Mouse (Mus musculus): Measurements from ENCODE around the gene Poldip3.

Poldip3 gene

DNA sequence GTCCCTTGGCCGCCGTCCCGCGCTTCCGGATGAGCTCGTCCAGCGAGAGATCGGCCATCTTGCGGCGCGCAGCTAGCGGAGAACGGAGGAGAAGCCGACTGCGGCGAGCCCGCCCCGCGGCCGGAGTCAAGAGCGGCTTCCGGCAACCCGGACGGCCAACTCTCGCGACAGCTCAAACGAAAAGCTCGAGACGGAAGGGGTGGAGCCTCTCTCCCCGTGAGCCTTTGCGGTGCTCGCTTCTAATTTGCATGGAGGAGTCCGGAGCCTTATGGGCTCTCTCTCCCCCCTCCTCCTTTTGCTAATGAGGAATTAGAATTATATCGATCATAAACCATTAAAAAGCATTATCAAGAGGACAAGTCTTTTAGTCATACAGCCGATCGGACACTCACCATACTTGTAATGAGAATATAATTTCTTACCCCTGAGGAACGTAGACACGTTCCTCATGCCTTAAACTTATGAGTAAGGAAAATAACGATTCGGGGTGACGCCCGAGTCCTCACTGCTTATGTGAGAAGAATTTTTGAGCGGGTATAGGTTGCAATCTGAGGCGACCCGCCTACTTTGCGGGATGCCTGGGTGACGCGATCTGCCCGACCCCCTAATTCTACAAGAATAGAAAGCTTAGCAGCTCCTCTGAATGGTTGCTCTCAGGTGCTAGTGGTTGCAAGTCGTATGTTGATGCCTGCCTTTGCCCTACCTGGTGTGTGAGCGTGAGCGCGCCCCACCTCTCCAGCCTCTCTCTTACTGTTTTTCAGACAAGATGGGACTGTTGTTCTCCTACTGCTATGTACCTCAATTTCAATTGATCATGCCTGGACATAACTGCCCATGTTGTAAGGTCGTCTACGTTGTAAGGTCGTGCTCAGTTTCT, at the start of gene Poldip3:
TSS of gene Poldip3 (minus strand) at position 189 of the 877 bp plus-strand sequence.
- ATAC-seq (ENCODE audit: low TSS enrichment), result peak; percentile 94

DNA sequence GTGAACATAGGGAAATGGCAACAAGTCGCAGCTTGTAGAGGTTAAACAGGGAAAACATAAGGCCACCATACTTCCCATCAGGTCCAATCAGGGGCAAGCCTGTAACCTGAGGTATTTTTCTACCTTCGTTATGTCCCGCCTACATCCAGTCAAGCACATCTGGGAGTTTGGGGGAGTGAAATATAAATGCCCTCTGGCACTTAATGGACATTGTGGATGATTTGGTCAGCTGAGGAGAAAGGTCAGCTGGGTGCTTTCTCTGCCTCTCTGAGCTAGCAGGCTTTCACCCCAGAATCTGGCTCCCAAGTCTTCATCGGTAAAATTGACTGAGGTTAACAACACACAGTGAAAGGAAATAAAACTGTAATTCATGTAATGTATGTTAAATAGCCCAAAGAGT, 44.2 kb upstream of the Poldip3 start:
- ATAC-seq (ENCODE audit: low TSS enrichment), result no peak

DNA sequence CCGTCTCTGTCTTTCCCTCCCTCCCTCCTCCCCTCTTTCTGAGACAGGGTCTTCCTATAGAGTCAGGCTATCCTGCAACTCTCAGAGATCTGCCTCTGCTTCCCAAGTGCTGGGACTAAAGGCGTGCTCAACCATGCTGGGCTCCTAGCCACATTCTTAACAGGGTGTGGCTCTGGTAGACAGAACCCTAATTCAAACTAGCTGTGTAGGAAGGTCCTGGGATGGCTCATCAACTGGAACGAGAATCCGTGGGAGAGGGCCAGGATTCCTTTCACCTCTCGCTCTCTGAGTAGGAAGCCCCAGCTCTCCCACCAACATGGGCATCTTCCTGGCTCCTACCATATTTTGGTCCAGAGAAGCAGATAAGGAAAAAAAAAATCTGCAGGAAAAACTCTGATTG, 33.2 kb upstream of the Poldip3 start:
- no peak for ATAC-seq (ENCODE audit: low TSS enrichment)

DNA sequence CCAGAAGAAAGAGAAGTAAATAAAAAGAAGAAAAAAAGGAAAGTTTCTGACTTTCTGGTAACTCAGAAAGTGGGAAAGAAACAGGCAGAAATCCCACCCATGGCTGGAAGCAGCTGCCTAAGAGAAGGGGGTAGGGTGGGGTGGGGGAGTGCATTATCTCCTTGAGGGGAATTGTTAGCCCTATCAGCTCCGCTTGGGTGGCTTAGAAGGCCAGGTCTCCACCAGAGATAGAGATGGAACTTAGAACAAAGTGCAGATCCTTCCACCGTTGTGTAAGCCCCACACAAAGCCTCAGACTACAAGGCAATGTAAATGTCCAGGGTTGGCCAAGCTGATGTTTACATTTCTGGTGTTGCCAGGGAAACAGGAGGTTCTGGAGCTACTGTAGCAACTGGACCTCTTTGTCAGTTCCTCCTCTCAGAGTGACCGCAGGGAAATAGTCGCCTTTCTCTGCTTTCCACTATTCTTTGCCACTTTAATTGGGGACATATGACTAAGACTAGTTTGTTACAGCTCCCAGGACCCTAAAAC, 32.7 kb upstream of the Poldip3 start:
- ATAC-seq (ENCODE audit: low TSS enrichment), result no peak

DNA sequence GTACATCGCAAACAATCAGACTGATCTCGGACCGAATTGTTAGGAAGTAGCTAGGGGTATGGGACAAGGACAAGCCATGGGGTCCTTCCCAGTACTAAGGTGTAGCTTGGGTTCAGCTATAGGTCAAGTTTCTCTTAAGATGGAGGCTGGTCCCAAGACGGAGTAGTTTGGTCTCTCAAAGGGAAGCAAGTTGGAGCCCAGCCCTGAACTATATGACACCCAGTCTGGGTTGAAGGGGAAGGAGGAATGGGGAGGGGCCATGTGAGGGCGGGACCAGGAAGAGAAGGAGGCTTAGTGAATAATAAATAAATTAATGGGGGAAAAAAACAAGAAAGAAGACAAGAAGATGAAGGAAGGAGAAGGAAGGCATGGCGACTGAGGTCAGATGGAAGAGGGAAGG, 30.8 kb upstream of the Poldip3 start:
- ATAC-seq (ENCODE audit: low TSS enrichment), result no peak

DNA sequence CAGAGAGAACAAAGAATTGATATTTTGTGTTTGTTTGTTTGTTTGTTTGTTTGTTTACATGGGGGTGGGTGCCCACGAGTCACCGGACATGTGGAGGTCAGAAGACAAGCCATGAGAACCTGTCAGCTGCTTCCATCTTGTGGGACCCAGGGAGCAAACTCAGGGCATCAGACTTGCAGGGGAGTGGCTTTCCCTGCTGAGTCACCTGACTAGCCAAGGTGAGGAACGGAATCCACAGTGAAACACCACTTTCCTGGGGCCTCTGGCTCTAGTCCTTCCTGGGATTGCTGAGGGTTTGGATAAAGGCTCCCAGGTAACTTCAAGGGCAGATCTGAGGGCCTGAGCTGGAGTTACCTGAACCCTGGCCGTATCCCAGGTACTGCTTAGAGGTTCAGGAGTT, 27.5 kb upstream of the Poldip3 start:
- no peak for ATAC-seq (ENCODE audit: low TSS enrichment)

DNA sequence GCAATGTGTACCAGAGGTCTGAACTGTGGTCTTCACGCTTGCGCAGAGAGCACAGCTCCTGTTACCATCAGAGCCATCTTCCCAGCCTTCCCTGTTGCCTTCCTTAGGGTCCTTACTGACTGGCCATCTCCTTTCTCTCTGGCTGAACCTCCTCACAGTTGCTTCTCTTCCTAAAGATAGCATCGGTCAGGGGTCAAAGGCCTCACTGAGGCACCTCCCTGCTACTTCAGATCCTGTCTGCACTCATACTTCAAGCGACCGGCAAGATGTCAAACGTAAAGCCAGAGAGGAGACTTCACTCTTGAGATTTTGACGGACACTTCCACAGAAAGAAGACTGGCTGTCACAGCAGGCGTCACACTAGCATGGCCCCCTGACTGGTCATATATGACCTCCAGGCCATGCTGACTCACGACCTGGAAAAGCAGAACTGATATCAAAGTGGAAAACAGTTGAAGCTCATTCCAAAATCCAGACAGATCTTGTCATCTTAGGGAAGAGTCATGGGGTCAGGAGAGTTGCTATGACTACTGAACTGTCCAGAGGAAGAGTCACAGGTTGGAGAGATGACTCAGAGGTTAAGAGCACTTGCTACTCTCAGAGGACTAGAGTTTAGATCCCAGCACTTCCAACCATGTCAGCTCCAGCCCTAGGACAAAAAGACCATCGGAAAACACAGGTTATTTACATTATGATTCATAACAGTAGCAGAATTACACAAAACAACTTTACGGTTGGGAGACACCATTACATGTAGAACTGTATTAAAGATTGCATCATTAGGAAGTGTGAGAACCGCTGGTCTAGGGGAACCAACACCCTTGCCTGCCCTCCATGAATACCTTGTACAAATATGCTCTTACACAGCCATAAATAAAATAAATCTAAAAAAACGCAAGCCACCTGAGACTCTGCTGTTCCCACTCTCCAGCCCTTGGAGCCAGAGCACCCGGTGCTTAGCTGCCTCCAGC, 25.0 kb upstream of the Poldip3 start:
- no peak for ATAC-seq (ENCODE audit: low TSS enrichment)

DNA sequence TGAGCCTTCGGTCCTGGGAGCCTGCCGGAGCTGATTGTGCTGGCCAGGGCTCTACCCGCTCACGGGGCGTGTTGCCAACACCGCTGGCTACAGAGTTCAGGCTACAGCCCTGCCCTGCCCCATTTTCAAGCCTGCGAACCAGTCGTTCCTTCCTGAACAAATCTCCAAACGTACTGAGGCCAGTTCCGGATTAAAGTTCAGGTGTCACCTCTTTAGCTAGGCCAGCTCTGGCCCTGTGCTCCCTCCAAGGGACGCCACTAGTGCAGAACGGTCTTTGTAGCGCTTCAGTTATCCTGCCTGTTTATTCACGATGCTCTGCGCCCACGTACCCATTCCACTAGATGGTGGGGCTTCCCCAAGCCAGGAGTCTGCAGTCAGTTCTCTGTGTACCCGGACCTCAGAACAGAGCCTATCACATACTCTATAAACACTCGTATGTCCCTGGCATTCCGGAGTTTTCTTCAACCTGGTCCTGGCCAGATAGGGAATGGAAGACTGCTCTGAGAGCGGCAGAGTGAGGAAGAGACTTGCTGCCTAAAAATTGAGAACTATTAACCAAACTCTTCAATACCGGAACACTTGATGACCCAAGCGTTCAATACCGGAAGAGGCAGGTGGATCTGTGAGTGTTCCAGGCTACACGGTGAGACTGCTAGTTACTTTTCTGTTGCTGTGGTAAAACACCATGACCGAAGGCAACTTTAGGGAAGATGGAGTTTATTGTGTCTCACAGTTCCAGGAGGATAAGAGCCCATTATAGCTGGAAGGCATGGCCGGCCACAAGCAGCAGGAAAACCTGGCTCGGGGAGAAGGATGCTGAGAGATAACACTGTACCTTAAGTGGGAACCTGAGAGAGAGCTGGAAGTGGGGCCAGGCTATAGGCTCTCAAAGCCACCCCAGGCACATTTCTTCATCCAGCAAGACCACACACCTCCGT, 23.6 kb upstream of the Poldip3 start, which contains the start of gene Cyb5r3:
TSS of gene Cyb5r3 (minus strand) at position 101 of the 938 bp plus-strand sequence.
- no peak; the same call in none of the 2 replicates for ATAC-seq (ENCODE audit: low TSS enrichment)

DNA sequence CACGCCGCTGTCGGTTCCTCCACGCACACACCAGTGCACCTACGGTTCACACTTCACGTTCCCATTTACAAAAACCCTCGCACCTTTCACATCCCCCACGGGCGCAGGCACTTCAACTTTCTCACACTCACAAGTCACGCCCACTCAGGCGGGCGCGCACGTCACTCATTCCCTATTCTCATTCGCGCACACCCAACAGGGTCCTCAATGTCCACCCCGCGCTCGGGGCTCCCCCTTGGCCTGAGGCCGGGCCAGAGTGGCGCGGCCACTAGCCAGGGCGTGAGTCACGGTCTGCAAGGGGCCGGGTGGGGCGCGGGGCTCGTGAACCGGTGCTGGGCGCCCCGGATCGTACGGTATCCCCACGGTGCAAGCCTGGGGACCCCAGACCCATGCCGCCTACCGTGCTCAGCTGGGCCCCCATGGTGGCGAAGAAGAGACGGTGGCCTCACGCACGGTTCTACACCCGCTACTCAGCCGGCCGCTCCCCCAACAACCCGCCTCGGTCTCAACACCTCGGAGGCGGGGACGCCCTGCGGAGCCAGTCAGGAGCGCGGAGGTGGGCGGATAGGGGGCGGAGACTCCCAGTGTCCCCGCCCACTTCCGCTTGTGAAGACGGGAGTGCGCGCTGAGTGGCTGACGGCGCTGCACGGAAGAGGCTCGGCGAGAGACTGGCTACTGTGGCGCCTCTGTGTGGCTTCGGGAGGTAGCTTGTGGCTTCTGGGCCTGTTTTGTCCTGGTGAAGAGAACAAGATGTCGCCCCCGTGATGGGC, 22.7 kb upstream of the Poldip3 start:
- ATAC-seq (ENCODE audit: low TSS enrichment), result peak; percentile 97

DNA sequence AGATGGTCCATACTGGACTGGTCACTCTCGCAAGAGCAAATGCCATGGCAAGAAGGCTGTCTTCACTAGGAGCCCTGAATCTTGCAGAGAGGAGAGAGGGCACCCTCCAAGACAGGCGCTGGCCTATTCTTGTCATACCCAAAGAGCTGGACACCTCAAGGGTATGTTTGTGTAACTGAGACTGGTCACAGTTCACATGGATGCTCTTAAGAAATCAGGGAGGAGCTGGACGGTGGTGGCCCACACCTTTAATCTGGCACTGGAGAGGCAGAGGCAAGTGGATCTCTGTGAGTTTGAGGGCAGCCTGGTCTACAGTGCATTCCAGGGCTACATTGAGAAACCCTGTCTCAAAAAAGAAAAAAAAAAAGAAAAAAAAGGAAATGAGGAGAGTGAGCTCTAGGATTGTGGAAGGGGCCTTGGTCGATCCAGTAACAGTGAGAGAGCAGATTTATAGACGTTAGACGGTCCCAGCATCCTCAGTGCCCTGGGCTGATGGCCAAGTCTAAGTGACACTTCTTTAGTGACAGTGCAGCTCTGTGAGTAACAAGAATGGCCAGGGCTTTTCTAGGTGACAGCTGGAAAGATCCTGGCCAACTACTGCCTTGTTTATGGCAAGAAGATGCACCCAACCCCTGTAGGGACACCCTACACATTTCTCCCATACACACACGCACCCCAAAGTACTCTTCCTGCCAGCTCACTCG, 21.9 kb upstream of the Poldip3 start:
- ATAC-seq (ENCODE audit: low TSS enrichment), result no peak

DNA sequence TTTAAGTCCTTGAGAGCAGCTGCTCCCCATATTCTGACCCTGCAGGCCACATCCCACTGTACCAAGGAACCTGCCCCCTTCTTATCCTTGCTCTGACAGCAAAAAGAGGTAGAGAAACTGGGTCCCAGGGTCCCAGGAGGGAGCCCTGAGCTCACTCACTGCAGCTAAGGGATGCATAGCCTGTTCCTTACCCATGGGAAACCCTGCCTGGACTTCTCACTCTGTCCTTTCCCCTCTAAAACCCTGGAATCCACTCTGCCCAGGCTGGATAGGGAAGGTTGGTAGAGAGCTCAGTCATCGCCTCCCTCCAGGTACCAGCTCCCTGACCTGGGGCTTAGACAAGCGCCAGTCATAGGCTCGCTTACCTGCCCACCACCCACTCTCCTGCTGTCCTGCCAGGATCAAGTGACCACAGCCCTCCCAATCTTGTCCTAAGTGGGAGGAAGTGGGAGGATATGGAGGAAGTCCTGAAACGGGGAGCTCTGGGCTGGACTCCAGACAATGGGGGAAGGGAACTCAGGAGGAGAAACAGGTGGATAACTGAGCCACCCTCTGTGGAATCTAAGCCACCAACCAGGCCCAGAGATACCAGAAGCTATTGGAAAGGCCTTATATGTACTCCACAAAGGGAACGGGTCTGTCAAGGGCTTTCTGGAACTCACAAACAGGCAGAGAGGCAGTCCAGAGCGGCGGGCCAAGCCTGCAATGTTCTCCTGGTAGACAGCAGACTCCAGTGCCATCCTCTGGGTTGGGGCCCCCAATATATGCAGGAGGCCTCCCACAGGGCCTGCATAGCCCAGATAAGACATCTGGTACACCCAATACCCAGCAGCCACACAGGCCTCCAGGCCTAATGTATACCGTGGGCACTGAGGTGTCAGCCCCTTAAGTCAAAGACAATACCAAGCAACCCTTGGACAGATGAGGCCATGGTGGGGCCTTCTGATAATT, 20.9 kb upstream of the Poldip3 start:
- no peak for ATAC-seq (ENCODE audit: low TSS enrichment)

DNA sequence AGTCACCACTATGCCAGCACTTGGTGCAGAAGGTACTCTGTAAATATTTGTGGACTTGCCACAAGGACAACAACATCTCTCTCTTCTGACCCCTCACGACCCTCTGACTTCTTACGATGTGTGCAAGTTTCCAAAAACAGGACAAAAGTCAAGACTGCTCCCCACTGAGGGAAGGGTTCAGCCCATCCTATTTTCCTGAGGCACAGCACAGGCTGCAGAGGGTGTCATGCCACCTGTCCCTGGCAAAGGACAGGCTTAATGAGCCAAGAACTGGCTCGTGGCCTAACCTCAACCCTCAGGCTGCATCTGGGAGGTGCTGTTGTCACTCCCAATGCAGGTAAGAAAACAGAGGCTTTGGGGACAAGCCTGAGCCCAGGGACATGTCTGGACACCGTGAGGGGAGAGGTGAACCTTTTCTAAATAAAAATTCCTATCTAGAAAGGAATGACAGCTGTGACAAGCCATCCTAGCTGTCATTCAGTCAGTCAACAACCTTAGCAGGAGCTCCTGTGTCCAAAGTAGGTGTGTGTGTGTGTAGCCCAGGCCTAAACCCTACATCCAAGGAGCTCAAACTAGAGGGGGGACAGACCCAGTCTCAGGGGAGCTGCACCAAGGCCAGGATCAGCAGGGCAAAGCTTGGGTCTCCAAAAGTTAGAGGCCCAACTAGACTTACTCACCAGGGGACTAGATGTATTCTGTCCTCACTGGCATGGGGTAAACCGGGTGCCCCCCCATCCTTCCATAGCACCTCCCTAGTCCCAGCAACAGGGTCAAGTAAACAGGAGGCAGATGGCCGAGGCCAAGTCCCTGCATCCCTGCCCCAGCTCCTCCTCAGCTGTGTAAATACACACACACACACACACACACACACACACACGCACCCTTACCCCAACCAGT, 19.9 kb upstream of the Poldip3 start:
- ATAC-seq (ENCODE audit: low TSS enrichment), result no peak

DNA sequence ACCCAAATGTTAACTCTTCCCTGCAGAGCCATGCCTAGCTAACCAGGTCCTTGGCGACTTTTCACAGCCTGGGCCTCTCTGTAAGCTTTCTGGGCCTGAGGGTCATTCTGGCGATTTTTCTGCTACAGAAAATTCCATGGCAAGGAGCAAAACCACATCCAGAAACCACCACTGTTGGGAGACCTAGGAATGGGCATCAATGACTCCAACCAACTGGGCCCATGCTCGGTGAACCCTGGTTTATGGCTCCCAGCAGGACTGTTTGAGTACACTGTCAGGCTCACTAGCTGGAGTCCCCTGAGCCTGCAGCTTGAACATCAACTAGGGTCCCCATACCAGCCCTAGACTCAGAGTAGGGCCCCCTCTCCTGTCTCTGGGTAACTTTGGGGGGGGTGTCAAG, 19.1 kb upstream of the Poldip3 start:
- ATAC-seq (ENCODE audit: low TSS enrichment), result no peak

DNA sequence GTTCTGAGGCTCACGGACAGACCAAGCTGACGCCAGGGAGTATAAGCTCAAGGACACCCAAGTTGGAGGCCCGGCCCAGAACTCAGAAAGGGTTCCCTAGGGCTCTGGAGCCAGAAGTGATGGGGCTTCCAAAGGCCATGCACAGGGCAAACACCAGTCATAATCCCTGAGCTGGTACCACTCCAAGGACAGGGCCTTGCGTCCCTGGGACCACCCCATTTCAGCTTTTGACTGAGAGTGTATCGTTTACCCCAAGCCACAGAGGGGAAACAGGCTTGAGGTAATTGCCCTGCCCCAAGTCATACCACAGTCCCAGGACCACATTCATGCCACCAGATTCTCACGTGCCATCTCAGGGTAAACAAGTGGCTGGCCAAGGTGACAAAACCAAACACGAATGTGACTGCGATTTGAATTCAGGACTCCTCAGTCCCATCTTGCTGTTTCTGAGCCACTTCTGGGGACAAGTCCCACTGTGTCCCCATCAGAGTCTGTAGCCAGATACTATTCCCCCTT, 18.4 kb upstream of the Poldip3 start:
- no peak for ATAC-seq (ENCODE audit: low TSS enrichment)

DNA sequence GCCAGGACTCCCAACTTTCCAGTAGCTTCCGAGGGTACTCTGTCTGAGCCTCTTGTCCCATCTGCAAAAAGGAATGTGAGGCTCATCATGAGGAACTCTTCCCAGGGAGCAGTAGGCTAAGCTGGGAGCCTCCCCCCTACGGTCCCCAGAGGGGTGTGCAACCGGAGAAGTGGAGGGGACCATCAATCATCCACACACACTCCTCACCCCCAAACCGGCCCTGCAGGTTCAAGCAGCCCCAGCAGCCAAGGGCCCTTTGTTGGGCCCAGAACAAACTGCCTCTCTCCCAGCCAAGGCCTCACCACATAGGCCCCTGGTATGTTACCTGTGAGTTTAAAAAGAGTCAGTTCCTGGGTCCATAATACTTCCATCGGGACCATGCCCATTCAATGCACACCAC, 17.9 kb upstream of the Poldip3 start:
- ATAC-seq (ENCODE audit: low TSS enrichment), result no peak

DNA sequence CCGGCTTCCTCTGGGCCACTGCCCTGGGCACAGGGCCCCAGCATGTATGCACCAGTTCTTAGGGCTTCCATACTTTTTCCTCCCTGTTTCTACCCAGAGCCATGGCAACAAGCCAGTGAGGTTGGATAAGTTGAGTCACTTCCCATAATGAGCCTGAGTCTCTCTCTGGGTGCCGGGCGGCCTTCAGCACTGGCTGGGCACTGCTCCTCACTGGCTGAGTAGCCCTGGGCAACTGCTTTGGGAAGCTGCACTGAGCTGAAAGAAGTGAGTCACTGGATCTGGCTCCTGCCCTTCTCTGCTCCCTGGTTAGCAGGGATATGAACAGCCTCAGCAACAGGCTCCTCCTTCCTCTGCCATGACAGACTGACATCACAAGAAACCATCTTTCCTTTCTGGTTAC, 17.5 kb upstream of the Poldip3 start:
- ATAC-seq (ENCODE audit: low TSS enrichment), result peak; percentile 24; the same call in 1 of the 2 replicates
